26 mouse cellular contexts compared by ENCODE assay signal in genomic region chr6:48894203-48894602, GRCm38 (mm10). TPM values are rescaled to one million over a fixed set of nuclear protein-coding genes. Genes with fewer than 3 reads are reported as not detected.
DNase-seq lines count a peak whose midpoint lies in the region; ATAC-seq and TF ChIP-seq lines count a peak whose summit lies in the region.
"Had no signal": no experiment of that assay in that cellular context is flagged by ENCODE, and none has a peak within 500 bp of the region (broad histone marks: within the 10 kb centered on the region; RNA-seq: fewer than 3 reads in every experiment).

No protein-coding gene starts in this region.

- no peak overlapping the region for H3K4me2 ChIP-seq in intestine, embryonic 15.5 days (replicated peaks)
- H3K4me2 ChIP-seq in intestine, postnatal 0 days (replicated peaks; ENCODE audit: low read depth), result no peak overlapping the region
- no peak overlapping the region for H3K4me2 ChIP-seq in liver, embryonic 11.5 days
- no peak overlapping the region for H3K4me2 ChIP-seq in forebrain, embryonic 11.5 days (ENCODE audit: low read depth, low read length, severe bottlenecking)
- H3K4me2 ChIP-seq: heart, embryonic 15.5 days; limb, embryonic 13.5 days had no signal

- no peak overlapping the region for H3K4me3 ChIP-seq in intestine, embryonic 15.5 days (replicated peaks)
- no peak overlapping the region for H3K4me3 ChIP-seq in intestine, postnatal 0 days (ENCODE audit: low read depth, low read length)
- no peak overlapping the region for H3K4me3 ChIP-seq in liver, embryonic 11.5 days (ENCODE audit: low read depth, low read length)
- no peak overlapping the region for H3K4me3 ChIP-seq in embryonic facial prominence, embryonic 10.5 days
- H3K4me3 ChIP-seq in forebrain, embryonic 11.5 days (ENCODE audit: low read depth, low read length), result no peak overlapping the region
- H3K4me3 ChIP-seq: heart, embryonic 15.5 days; limb, embryonic 13.5 days; midbrain, embryonic 10.5 days had no signal

- H3K9me3 ChIP-seq in intestine, embryonic 15.5 days, result no peaks in the 10 kb centered on the region
- H3K9me3 ChIP-seq in intestine, postnatal 0 days (ENCODE audit: control insufficient read depth), result no peaks in the 10 kb centered on the region
- no peaks in the 10 kb centered on the region for H3K9me3 ChIP-seq in liver, embryonic 11.5 days (ENCODE audit: control insufficient read depth, low read length)
- H3K9me3 ChIP-seq in embryonic facial prominence, embryonic 10.5 days, result peaks cover 6% of the 10 kb centered on the region; the same call in 1 of the 2 replicates
- H3K9me3 ChIP-seq in forebrain, embryonic 11.5 days (ENCODE audit: control insufficient read depth, low read length), result no peaks in the 10 kb centered on the region
- H3K9me3 ChIP-seq: heart, embryonic 15.5 days had no signal

- H3K9ac ChIP-seq in intestine, embryonic 15.5 days, result no peak overlapping the region
- H3K9ac ChIP-seq in intestine, postnatal 0 days (ENCODE audit: low read depth, low read length), result no peak overlapping the region
- H3K9ac ChIP-seq in liver, embryonic 11.5 days (ENCODE audit: low read depth, low read length), result no peak overlapping the region
- H3K9ac ChIP-seq in forebrain, embryonic 11.5 days (ENCODE audit: low read length), result no peak overlapping the region
- H3K9ac ChIP-seq: forebrain, postnatal 0 days; heart, embryonic 15.5 days; limb, embryonic 13.5 days had no signal

- no peaks in the 10 kb centered on the region for H3K4me1 ChIP-seq in intestine, embryonic 15.5 days (replicated peaks)
- H3K4me1 ChIP-seq in intestine, postnatal 0 days (replicated peaks; ENCODE audit: control insufficient read depth, insufficient read depth, low read length), result 0 out of 2 replicates have a peak, but pooled peaks cover 6% of the 10 kb centered on the region
- no peaks in the 10 kb centered on the region; the same call in 1 of the 2 replicates for H3K4me1 ChIP-seq in liver, embryonic 11.5 days (replicated peaks; ENCODE audit: control insufficient read depth, insufficient read depth, low read length)
- H3K4me1 ChIP-seq in embryonic facial prominence, embryonic 10.5 days, result no peaks in the 10 kb centered on the region
- no peaks in the 10 kb centered on the region for H3K4me1 ChIP-seq in forebrain, embryonic 11.5 days (replicated peaks; ENCODE audit: control insufficient read depth, insufficient read depth, low read length)
- H3K4me1 ChIP-seq: heart, embryonic 15.5 days; limb, embryonic 13.5 days; midbrain, embryonic 10.5 days had no signal

- 0 out of 2 replicates have a peak overlapping the region, but pooled peaks have one; percentile 36 for H3K27ac ChIP-seq in intestine, embryonic 15.5 days
- no peak overlapping the region; the same call in 1 of the 2 replicates for H3K27ac ChIP-seq in intestine, postnatal 0 days (ENCODE audit: low read depth, low read length)
- no peak overlapping the region for H3K27ac ChIP-seq in liver, embryonic 11.5 days (ENCODE audit: low read depth, low read length)
- no peak overlapping the region for H3K27ac ChIP-seq in embryonic facial prominence, embryonic 10.5 days (replicated peaks)
- H3K27ac ChIP-seq in forebrain, embryonic 11.5 days (ENCODE audit: low read depth, low read length), result no peak overlapping the region
- H3K27ac ChIP-seq: heart, embryonic 15.5 days; limb, embryonic 13.5 days; midbrain, embryonic 10.5 days had no signal

- TF ChIP-seq CTCF in intestine, postnatal 0 days (IDR thresholded peaks at IDR 0.05; ENCODE audit: low read depth), result no peak

- ATAC-seq in intestine, embryonic 15.5 days, result no peak
- ATAC-seq in intestine, postnatal 0 days, result no peak
- no peak for ATAC-seq in liver, embryonic 11.5 days (replicated peaks; ENCODE audit: low FRiP score)
- ATAC-seq in megakaryocyte progenitor cell, adult 5-6 weeks (replicated peaks; ENCODE audit: poor library complexity), result peak; percentile 86
- no peak for ATAC-seq in forebrain, embryonic 11.5 days (replicated peaks; ENCODE audit: low FRiP score)
- ATAC-seq: forebrain, postnatal 0 days had no signal

- H3K36me3 ChIP-seq in intestine, embryonic 15.5 days, result no peaks in the 10 kb centered on the region
- H3K36me3 ChIP-seq in intestine, postnatal 0 days (ENCODE audit: control insufficient read depth, insufficient read depth), result no peaks in the 10 kb centered on the region
- H3K36me3 ChIP-seq in liver, embryonic 11.5 days (ENCODE audit: control insufficient read depth, insufficient read depth, low read length), result no peaks in the 10 kb centered on the region
- no peaks in the 10 kb centered on the region for H3K36me3 ChIP-seq in embryonic facial prominence, embryonic 10.5 days (replicated peaks)
- H3K36me3 ChIP-seq in forebrain, embryonic 11.5 days (ENCODE audit: control insufficient read depth, insufficient read depth, low read length), result no peaks in the 10 kb centered on the region
- H3K36me3 ChIP-seq: heart, embryonic 15.5 days; limb, embryonic 13.5 days; midbrain, embryonic 10.5 days had no signal

- no peaks in the 10 kb centered on the region for H3K27me3 ChIP-seq in intestine, embryonic 15.5 days (replicated peaks)
- H3K27me3 ChIP-seq in intestine, postnatal 0 days (replicated peaks; ENCODE audit: control insufficient read depth, insufficient read depth, low read length), result no peaks in the 10 kb centered on the region
- no peaks in the 10 kb centered on the region for H3K27me3 ChIP-seq in liver, embryonic 11.5 days (replicated peaks; ENCODE audit: control insufficient read depth, insufficient read depth, low read length)
- H3K27me3 ChIP-seq in embryonic facial prominence, embryonic 10.5 days (replicated peaks; ENCODE audit: low read depth, poor library complexity, severe bottlenecking), result no peaks in the 10 kb centered on the region
- H3K27me3 ChIP-seq in forebrain, embryonic 11.5 days (ENCODE audit: control insufficient read depth, insufficient read depth, low read length), result no peaks in the 10 kb centered on the region
- H3K27me3 ChIP-seq: heart, embryonic 15.5 days; limb, embryonic 13.5 days had no signal

- DNase-seq in liver, result peak; percentile 6
- DNase-seq in liver, embryonic 11.5 days (ENCODE audit: low spot score), result no peak
- DNase-seq in embryonic facial prominence, embryonic 10.5 days (ENCODE audit: low spot score), result peak; percentile 1
- no peak for DNase-seq in cerebellum, postnatal 10 days
- DNase-seq in forebrain, embryonic 11.5 days (ENCODE audit: low spot score), result no peak
- DNase-seq: B cell, adult 2 months; cerebellum, adult 9-10 months; forebrain, postnatal 0 days; lung, adult 18-20 months; right cerebral cortex, postnatal 25 days had no signal

- WGBS in intestine, embryonic 15.5 days, result 76% methylated on average over 4 of the region's 4 CpGs
- WGBS in intestine, postnatal 0 days, result 56% methylated on average over 4 of the region's 4 CpGs
- WGBS in liver, embryonic 11.5 days, result 30% methylated on average over 4 of the region's 4 CpGs
- 84% methylated on average over 4 of the region's 4 CpGs for WGBS in embryonic facial prominence, embryonic 10.5 days
- 81% methylated on average over 4 of the region's 4 CpGs for WGBS in forebrain, embryonic 11.5 days

RNA-seq across cellular contexts. Expression of gene Aoc1, which starts 21.5 kb away (rescaled TPM):
- polyA plus RNA-seq in intestine, embryonic 15.5 days (2015; fragmentation: Nextera tagmentation; extraction: Ambion mirVana), result 21.4 and 28.0 TPM in 2 replicates
- 101 and 106 TPM in 2 replicates for polyA plus RNA-seq in intestine, postnatal 0 days (2015; fragmentation: Nextera tagmentation; extraction: Ambion mirVana)
- polyA plus RNA-seq in liver, embryonic 11.5 days (2014; fragmentation: Nextera tagmentation; extraction: Ambion mirVana), result not detected in 2 replicates
- 0.07 TPM in 1 of 2 replicates, not detected in the other for polyA plus RNA-seq in embryonic facial prominence, embryonic 10.5 days (2016; fragmentation: Nextera tagmentation; extraction: Ambion mirVana)
- total RNA-seq in megakaryocyte progenitor cell, adult 5-6 weeks (2015), result 0.12 and 0.20 TPM in 2 replicates
- 0.17 TPM in 1 of 2 replicates, not detected in the other for total RNA-seq in megakaryocyte progenitor cell, adult 5-6 weeks (2017)
- not detected in 2 replicates for polyA plus RNA-seq in forebrain, embryonic 11.5 days (2014; fragmentation: Nextera tagmentation; extraction: Ambion mirVana)
- total RNA-seq: adrenal gland, adult 18-20 months; gastrocnemius, postnatal 4 days; layer of hippocampus, postnatal 14 days; left cerebral cortex, postnatal 10 days; midbrain, postnatal 0 days; neutrophil, adult 5-6 weeks had no signal
- polyA plus RNA-seq: forebrain, postnatal 0 days; heart, embryonic 15.5 days; hindbrain, embryonic 11.5 days; limb, embryonic 13.5 days; midbrain, embryonic 10.5 days had no signal

RNA-seq across cellular contexts. Expression of gene 1600015I10Rik, which starts 35.5 kb away (rescaled TPM):
- polyA plus RNA-seq in intestine, embryonic 15.5 days (2015; fragmentation: Nextera tagmentation; extraction: Ambion mirVana), result not detected in 2 replicates
- not detected in 2 replicates for polyA plus RNA-seq in intestine, postnatal 0 days (2015; fragmentation: Nextera tagmentation; extraction: Ambion mirVana)
- not detected in 2 replicates for polyA plus RNA-seq in liver, embryonic 11.5 days (2014; fragmentation: Nextera tagmentation; extraction: Ambion mirVana)
- polyA plus RNA-seq in embryonic facial prominence, embryonic 10.5 days (2016; fragmentation: Nextera tagmentation; extraction: Ambion mirVana), result not detected in 2 replicates
- total RNA-seq in megakaryocyte progenitor cell, adult 5-6 weeks (2015), result not detected in 2 replicates
- total RNA-seq in megakaryocyte progenitor cell, adult 5-6 weeks (2017), result not detected in 2 replicates
- not detected in 2 replicates for polyA plus RNA-seq in forebrain, embryonic 11.5 days (2014; fragmentation: Nextera tagmentation; extraction: Ambion mirVana)
- total RNA-seq: adrenal gland, adult 18-20 months; adrenal gland, postnatal 4 days; forebrain, postnatal 0 days; gastrocnemius, postnatal 4 days; layer of hippocampus, postnatal 14 days; left cerebral cortex, postnatal 10 days; midbrain, postnatal 0 days; neutrophil, adult 5-6 weeks had no signal
- polyA plus RNA-seq: embryonic facial prominence, embryonic 14.5 days; forebrain, postnatal 0 days; heart, embryonic 15.5 days; hindbrain, embryonic 11.5 days; limb, embryonic 13.5 days; midbrain, embryonic 10.5 days; midbrain, postnatal 0 days; stomach, embryonic 16.5 days had no signal

RNA-seq across cellular contexts. Expression of gene Tmem176b, which starts 52.9 kb away (rescaled TPM):
- 341 and 366 TPM in 2 replicates for polyA plus RNA-seq in intestine, embryonic 15.5 days (2015; fragmentation: Nextera tagmentation; extraction: Ambion mirVana)
- 319 and 320 TPM in 2 replicates for polyA plus RNA-seq in intestine, postnatal 0 days (2015; fragmentation: Nextera tagmentation; extraction: Ambion mirVana)
- 105 and 118 TPM in 2 replicates for polyA plus RNA-seq in liver, embryonic 11.5 days (2014; fragmentation: Nextera tagmentation; extraction: Ambion mirVana)
- 38.1 and 54.6 TPM in 2 replicates for polyA plus RNA-seq in embryonic facial prominence, embryonic 10.5 days (2016; fragmentation: Nextera tagmentation; extraction: Ambion mirVana)
- 90.6 and 115 TPM in 2 replicates for total RNA-seq in megakaryocyte progenitor cell, adult 5-6 weeks (2015)
- total RNA-seq in megakaryocyte progenitor cell, adult 5-6 weeks (2017), result 84.2 and 92.0 TPM in 2 replicates
- polyA plus RNA-seq in forebrain, embryonic 11.5 days (2014; fragmentation: Nextera tagmentation; extraction: Ambion mirVana), result 50.5 and 51.0 TPM in 2 replicates

RNA-seq across cellular contexts. Expression of gene Tmem176a, which starts 53.5 kb away (rescaled TPM):
- polyA plus RNA-seq in intestine, embryonic 15.5 days (2015; fragmentation: Nextera tagmentation; extraction: Ambion mirVana), result 140 and 159 TPM in 2 replicates
- polyA plus RNA-seq in intestine, postnatal 0 days (2015; fragmentation: Nextera tagmentation; extraction: Ambion mirVana), result 180 and 193 TPM in 2 replicates
- polyA plus RNA-seq in liver, embryonic 11.5 days (2014; fragmentation: Nextera tagmentation; extraction: Ambion mirVana), result 56.6 and 66.1 TPM in 2 replicates
- polyA plus RNA-seq in embryonic facial prominence, embryonic 10.5 days (2016; fragmentation: Nextera tagmentation; extraction: Ambion mirVana), result 14.2 and 21.0 TPM in 2 replicates
- total RNA-seq in megakaryocyte progenitor cell, adult 5-6 weeks (2015), result 33.2 and 39.1 TPM in 2 replicates
- 22.1 and 27.5 TPM in 2 replicates for total RNA-seq in megakaryocyte progenitor cell, adult 5-6 weeks (2017)
- 15.7 and 18.2 TPM in 2 replicates for polyA plus RNA-seq in forebrain, embryonic 11.5 days (2014; fragmentation: Nextera tagmentation; extraction: Ambion mirVana)

Comparison
In these comparisons a context has a peak if more than half of its experiments do, and no peak if none do; other contexts are left out.
1. DNase-seq: peak in liver (single experiment) and embryonic facial prominence, embryonic 10.5 days (single experiment); none in liver, embryonic 11.5 days (single experiment), cerebellum, postnatal 10 days (0 of 2) and forebrain, embryonic 11.5 days (single experiment).
2. RNA of gene Aoc1, which starts 21.5 kb away (polyA plus RNA-seq): 101 to 106 TPM in intestine, postnatal 0 days and 21.4 to 28.0 TPM in intestine, embryonic 15.5 days; 0.07 TPM in embryonic facial prominence, embryonic 10.5 days, not detected in liver, embryonic 11.5 days and not detected in forebrain, embryonic 11.5 days; every median in the first group is over 10 times any median in the second.